32 mouse cellular contexts compared by ENCODE assay signal in the genomic region with DNA sequence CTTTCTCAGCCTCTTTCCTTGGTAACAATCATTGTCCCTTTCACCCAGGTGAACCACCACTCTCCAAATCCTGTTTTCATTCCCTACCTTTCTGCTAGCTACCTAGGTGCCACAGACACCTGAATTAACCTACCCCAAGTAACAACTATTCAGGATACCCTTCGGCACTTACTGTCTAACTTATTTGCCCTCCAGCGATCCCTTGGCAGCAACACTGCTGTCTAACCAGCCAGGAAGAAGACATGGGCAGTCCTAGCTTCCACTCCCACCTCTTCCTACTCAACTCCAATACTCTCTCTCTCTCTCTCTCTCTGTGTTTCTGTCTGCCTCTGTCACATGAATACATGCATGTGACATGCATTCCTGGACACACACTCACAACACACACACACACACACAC.
"Had no signal": no experiment of that assay in that cellular context is flagged by ENCODE, and none has a peak within 500 bp of the region (broad histone marks: within the 10 kb centered on the region; RNA-seq: fewer than 3 reads in every experiment).

No protein-coding gene starts in this region.

- H3K36me3 ChIP-seq: midbrain, embryonic 13.5 days; midbrain, embryonic 15.5 days; neural tube, embryonic 12.5 days had no signal

- H3K9ac ChIP-seq: limb, embryonic 12.5 days; limb, embryonic 13.5 days; limb, embryonic 15.5 days; liver, embryonic 12.5 days; liver, embryonic 13.5 days; liver, embryonic 14.5 days; liver, embryonic 15.5 days; liver, postnatal 0 days; lung, embryonic 14.5 days; lung, embryonic 15.5 days; midbrain, embryonic 12.5 days; midbrain, embryonic 13.5 days; midbrain, embryonic 15.5 days; neural tube, embryonic 12.5 days; neural tube, embryonic 13.5 days had no signal

- ATAC-seq: liver, embryonic 12.5 days; liver, postnatal 0 days; lung, postnatal 0 days; midbrain, embryonic 13.5 days; midbrain, embryonic 15.5 days; midbrain, embryonic 16.5 days had no signal

- H3K9me3 ChIP-seq: limb, embryonic 10.5 days; limb, embryonic 12.5 days; limb, embryonic 13.5 days; limb, embryonic 15.5 days; liver, embryonic 12.5 days; liver, embryonic 13.5 days; liver, embryonic 15.5 days; lung, embryonic 15.5 days; megakaryocyte, embryonic 14.5 days; midbrain, embryonic 10.5 days; midbrain, embryonic 12.5 days; midbrain, embryonic 13.5 days; midbrain, embryonic 15.5 days; neural tube, embryonic 12.5 days; neural tube, embryonic 13.5 days had no signal

- H3K27me3 ChIP-seq: limb, embryonic 12.5 days; limb, embryonic 13.5 days; limb, embryonic 15.5 days; liver, embryonic 12.5 days; liver, embryonic 13.5 days; liver, embryonic 15.5 days; lung, embryonic 15.5 days; megakaryocyte, embryonic 14.5 days; midbrain, embryonic 12.5 days; midbrain, embryonic 13.5 days; midbrain, embryonic 15.5 days; neural tube, embryonic 12.5 days; neural tube, embryonic 13.5 days had no signal

- DNase-seq: left cerebral cortex, postnatal 4 days; liver; liver, embryonic 13.5 days; liver, postnatal 0 days; lung, adult 18-20 months; lung, adult 2 months; lung, embryonic 14.5 days; lung, postnatal 10 days; lung, postnatal 14 days; lung, postnatal 36 days; lung, postnatal 4 days; midbrain, embryonic 14.5 days had no signal

- H3K27ac ChIP-seq: limb, embryonic 10.5 days; limb, embryonic 12.5 days; limb, embryonic 13.5 days; limb, embryonic 15.5 days; liver, embryonic 12.5 days; liver, embryonic 13.5 days; liver, embryonic 14.5 days; liver, embryonic 15.5 days; macrophage; midbrain, embryonic 10.5 days; midbrain, embryonic 12.5 days; midbrain, embryonic 13.5 days; midbrain, embryonic 15.5 days; neural tube, embryonic 12.5 days; neural tube, embryonic 13.5 days had no signal

- H3K4me3 ChIP-seq: limb, embryonic 10.5 days; limb, embryonic 12.5 days; limb, embryonic 13.5 days; limb, embryonic 15.5 days; liver, embryonic 12.5 days; liver, embryonic 13.5 days; liver, embryonic 15.5 days; lung, embryonic 15.5 days; megakaryocyte, embryonic 14.5 days; midbrain, embryonic 10.5 days; midbrain, embryonic 12.5 days; midbrain, embryonic 13.5 days; midbrain, embryonic 15.5 days; myocyte; neural tube, embryonic 12.5 days; neural tube, embryonic 13.5 days had no signal

- H3K4me2 ChIP-seq: limb, embryonic 12.5 days; limb, embryonic 13.5 days; limb, embryonic 15.5 days; liver, embryonic 11.5 days; liver, embryonic 12.5 days; liver, embryonic 13.5 days; liver, embryonic 15.5 days; lung, embryonic 14.5 days; lung, embryonic 15.5 days; midbrain, embryonic 12.5 days; midbrain, embryonic 13.5 days; midbrain, embryonic 15.5 days; neural tube, embryonic 12.5 days; neural tube, embryonic 13.5 days had no signal

- H3K4me1 ChIP-seq: limb, embryonic 12.5 days; limb, embryonic 13.5 days; limb, embryonic 15.5 days; midbrain, embryonic 10.5 days; midbrain, embryonic 12.5 days; midbrain, embryonic 13.5 days; midbrain, embryonic 15.5 days; neural tube, embryonic 12.5 days; neural tube, embryonic 13.5 days had no signal
